Mouse (Mus musculus) CH12.LX (cell line): Measurements from ENCODE around the gene Mrtfb. TPM values are rescaled to one million over a fixed set of nuclear protein-coding genes. Genes with fewer than 3 reads are reported as not detected.

Experiments used
- DNase-seq: peaks from one replicate; pipeline ENCODE4 v3.0.0-alpha.2; 2013; ENCODE audit errors: extremely low read depth
- H3K27ac ChIP-seq: 2 replicates; pipeline ENCODE4 v1.5.1; 2012; ENCODE audit warnings: low read depth, mild to moderate bottlenecking, control low read depth, moderate library complexity; ENCODE audit not compliant: insufficient read depth
- H3K27me3 ChIP-seq: replicated peaks from 2 replicates; pipeline ENCODE3; 2012; ENCODE audit warnings: inconsistent platforms
- H3K36me3 ChIP-seq, 2 experiments: replicated peaks in 1 of 2; 2 replicates each; pipeline versions ENCODE3 to v1.6.1; 2012; ENCODE audit warnings: inconsistent platforms in 1 of 2, low read length in 1 of 2, mild to moderate bottlenecking in 1 of 2, mixed read lengths in 1 of 2, moderate library complexity in 1 of 2; ENCODE audit not compliant: control insufficient read depth in 1 of 2, insufficient read depth in 1 of 2
- H3K4me1 ChIP-seq, 2 experiments: 2 replicates each; pipeline ENCODE4 v1.6.1; 2012; ENCODE audit warnings: inconsistent platforms in 1 of 2, moderate library complexity in 1 of 2; ENCODE audit not compliant: insufficient read depth in 2 of 2, control insufficient read depth in 1 of 2
- H3K4me2 ChIP-seq: 2 replicates; pipeline ENCODE4 v1.6.1; 2012; ENCODE audit warnings: low read depth, mild to moderate bottlenecking, control low read depth; ENCODE audit not compliant: poor library complexity, insufficient read depth, severe bottlenecking
- H3K4me3 ChIP-seq, 3 experiments: fragments of 150-350 bp in 1 of 3; sonication (generic) in 1 of 3; replicated peaks in 1 of 3; 2 replicates each; pipeline versions ENCODE3 to v1.5.1; 2011 to 2012; ENCODE audit warnings: low read depth in 2 of 3, low read length in 2 of 3, mild to moderate bottlenecking in 2 of 3, moderate library complexity in 2 of 3, control low read depth in 1 of 3, improper control_type of control experiment in 1 of 3, inconsistent platforms in 1 of 3, mixed read lengths in 1 of 3; ENCODE audit not compliant: poor library complexity in 1 of 3
- H3K79me2 ChIP-seq: replicated peaks from 2 replicates; pipeline ENCODE4 v1.6.1; 2012; ENCODE audit warnings: mild to moderate bottlenecking, moderate library complexity; ENCODE audit not compliant: control insufficient read depth, poor library complexity, insufficient read depth, severe bottlenecking; ENCODE audit errors: extremely low read depth
- H3K9ac ChIP-seq: 2 replicates; pipeline ENCODE4 v1.6.1; 2012; ENCODE audit warnings: low read depth, mild to moderate bottlenecking, control low read depth, moderate library complexity; ENCODE audit not compliant: insufficient read depth
- H3K9me3 ChIP-seq: replicated peaks from 2 replicates; pipeline ENCODE3; 2012; ENCODE audit warnings: low read length, inconsistent platforms, mixed read lengths
- E2F4 ChIP-seq: IDR thresholded peaks from 2 replicates; pipeline ENCODE4 v1.6.1; 2011; ENCODE audit warnings: low read depth, low read length, improper control_type of control experiment; ENCODE audit not compliant: insufficient replicate concordance
- GABPA ChIP-seq: IDR thresholded peaks from 2 replicates; pipeline ENCODE4 v1.6.1; 2012; ENCODE audit warnings: low read depth, low read length, improper control_type of control experiment, inconsistent platforms; ENCODE audit not compliant: insufficient replicate concordance
- HCFC1 ChIP-seq: IDR thresholded peaks from 2 replicates; pipeline ENCODE4 v1.6.1; 2012; ENCODE audit warnings: low read depth, mild to moderate bottlenecking, inconsistent platforms, low read length, improper control_type of control experiment
- IRF4 ChIP-seq: IDR thresholded peaks from 2 replicates; pipeline ENCODE4 v1.6.1; 2014; ENCODE audit warnings: low read depth, mild to moderate bottlenecking, inconsistent platforms, low read length, improper control_type of control experiment
- KAT2A ChIP-seq: IDR thresholded peaks from 2 replicates; pipeline ENCODE4 v1.6.1; 2012; ENCODE audit warnings: low read length, improper control_type of control experiment, inconsistent platforms; ENCODE audit not compliant: insufficient replicate concordance
- MAX ChIP-seq: IDR thresholded peaks from 2 replicates; pipeline ENCODE4 v1.6.1; 2011; ENCODE audit warnings: low read length, improper control_type of control experiment
- MAZ ChIP-seq: IDR thresholded peaks from 2 replicates; pipeline ENCODE4 v1.6.1; 2012; ENCODE audit warnings: low read depth, mild to moderate bottlenecking, inconsistent platforms, low read length, improper control_type of control experiment, moderate library complexity
- MEF2A ChIP-seq: IDR thresholded peaks from 2 replicates; pipeline ENCODE4 v1.6.1; 2014; ENCODE audit warnings: low read depth, mild to moderate bottlenecking, inconsistent platforms, low read length, improper control_type of control experiment, borderline replicate concordance
- MXI1 ChIP-seq: IDR thresholded peaks from 2 replicates; pipeline ENCODE4 v1.6.1; 2011; ENCODE audit warnings: mild to moderate bottlenecking, low read depth, low read length, improper control_type of control experiment
- MYC ChIP-seq: IDR thresholded peaks from 2 replicates; pipeline ENCODE4 v1.6.1; 2011; ENCODE audit warnings: low read depth, mild to moderate bottlenecking, improper control_type of control experiment, low read length
- PAX5 ChIP-seq: IDR thresholded peaks from 2 replicates; pipeline ENCODE4 v1.6.1; 2012; ENCODE audit warnings: low read length, inconsistent platforms, mixed read lengths
- POLR2A ChIP-seq: IDR thresholded peaks from 2 replicates; pipeline ENCODE4 v1.6.1; 2011; ENCODE audit warnings: low read depth, mild to moderate bottlenecking, improper control_type of control experiment, low read length
- POLR2AphosphoS2 ChIP-seq: IDR thresholded peaks from 2 replicates; pipeline ENCODE4 v1.6.1; 2011; ENCODE audit warnings: low read depth, low read length, improper control_type of control experiment
- SMC3 ChIP-seq: IDR thresholded peaks from 2 replicates; pipeline ENCODE4 v1.6.1; 2011; ENCODE audit warnings: low read depth, low read length, improper control_type of control experiment
- UBTF ChIP-seq: IDR thresholded peaks from 2 replicates; pipeline ENCODE4 v1.6.1; 2012; ENCODE audit warnings: low read depth, mild to moderate bottlenecking, inconsistent platforms, low read length, improper control_type of control experiment, moderate library complexity
- USF1 ChIP-seq: IDR thresholded peaks from 2 replicates; pipeline ENCODE4 v1.6.1; 2014; ENCODE audit warnings: low read depth, mild to moderate bottlenecking, inconsistent platforms, low read length, improper control_type of control experiment
- ZC3H11A ChIP-seq: IDR thresholded peaks from 2 replicates; pipeline ENCODE4 v1.6.1; 2012; ENCODE audit warnings: low read depth, mild to moderate bottlenecking, inconsistent platforms, low read length, improper control_type of control experiment
- ZKSCAN1 ChIP-seq: IDR thresholded peaks from 2 replicates; pipeline ENCODE4 v1.6.1; 2012; ENCODE audit warnings: low read depth, inconsistent platforms, low read length, improper control_type of control experiment, borderline replicate concordance
- ZMIZ1 ChIP-seq: IDR thresholded peaks from 2 replicates; pipeline ENCODE4 v1.6.1; 2012; ENCODE audit warnings: low read depth, mild to moderate bottlenecking, inconsistent platforms, low read length, improper control_type of control experiment
- dilution Hi-C: fragments of 300-500 bp; cut with MboI; formaldehyde crosslinking; loops from 2 replicates; pipeline ENCODE4 v1.14.3; 2020; ENCODE audit warnings: low sequenced_read_pairs; ENCODE audit not compliant: extremely low pct_unique_long_range_greater_than_20kb, extremely low pct_ligation_motif_present
- in situ Hi-C: fragments of 300-500 bp; cut with MboI; formaldehyde crosslinking; loops from 3 replicates; pipeline ENCODE4 v1.14.3; 2019; ENCODE audit warnings: low sequenced_read_pairs, low pct_ligation_motif_present, low pct_unique_long_range_greater_than_20kb, mixed read lengths
- polyA plus RNA-seq: library from polyadenylated mRNA; unstranded; fragments of >175 nt; gene quantifications from 2 replicates; pipeline ENCODE4 v1.2.1, GENCODE M21; 2012; ENCODE audit warnings: low read depth; ENCODE audit not compliant: insufficient read length
- total RNA-seq, 2 experiments: library from RNA; depleted of rRNA; stranded (reverse); fragments of 300-350 nt in 1 of 2; fragments of >200 nt in 1 of 2; gene quantifications; 2 replicates each; pipeline ENCODE4 v1.2.3; 2012 to 2014

Mrtfb gene
- total and polyA plus RNA-seq, 3 experiments = 3.2 to 9.4 (median 4.4) TPM

GRCm38 (mm10) chr16:13448706-13449090 lies 192.4 kb downstream of the Mrtfb start:
- in situ Hi-C loops = loop anchor here (25.0 kb wide), 1 partner anchor 289 kb away; the partner anchor contains the start of gene Pla2g10
- no peak overlapping the region for H3K4me2 ChIP-seq
- dilution Hi-C loops = no loop called here
- H3K27ac ChIP-seq = no peak overlapping the region
- no peak for TF ChIP-seq MAZ
- TF ChIP-seq E2F4 = no peak
- TF ChIP-seq GABPA = no peak
- TF ChIP-seq ZMIZ1 = no peak
- no peak for TF ChIP-seq SMC3
- TF ChIP-seq POLR2A = no peak
- no peak for TF ChIP-seq POLR2AphosphoS2
- TF ChIP-seq ZKSCAN1 = no peak
- no peak for TF ChIP-seq HCFC1
- peaks cover 0 to 8% of the 10 kb centered on the region in 2 experiments; a peak in 2 of 4 replicates for H3K4me1 ChIP-seq
- H3K4me3 ChIP-seq = no peak overlapping the region
- H3K27me3 ChIP-seq = no peaks in the 10 kb centered on the region
- H3K36me3 ChIP-seq = no peaks in the 10 kb centered on the region
- no peaks in the 10 kb centered on the region for H3K79me2 ChIP-seq
- H3K9me3 ChIP-seq = no peaks in the 10 kb centered on the region
- DNase-seq = no peak
- no peak overlapping the region for H3K9ac ChIP-seq

GRCm38 (mm10) chr16:13449491-13449890 lies 193.2 kb downstream of the Mrtfb start:
- Histone ChIP-seq H3K4me1 (peaks cover 0 to 8% of the 10 kb centered on the region in 2 experiments; a peak in 2 of 4 replicates), H3K36me3 (no peaks in the 10 kb centered on the region), H3K27me3 (no peaks in the 10 kb centered on the region), H3K4me3 (no peak overlapping the region), H3K9ac (no peak overlapping the region), H3K27ac (no peak overlapping the region), H3K79me2 (no peaks in the 10 kb centered on the region), H3K4me2 (no peak overlapping the region), H3K9me3 (no peaks in the 10 kb centered on the region)
- in situ Hi-C loops = loop anchor here (25.0 kb wide), 1 partner anchor 288 kb away; the partner anchor contains the start of gene Pla2g10
- dilution Hi-C loops = no loop called here
- no peak for DNase-seq
- TF ChIP-seq UBTF (no peak), USF1 (no peak), E2F4 (no peak), MXI1 (no peak), HCFC1 (no peak), IRF4 (no peak), MEF2A (no peak), PAX5 (no peak), KAT2A (no peak), MYC (no peak), ZC3H11A (no peak), ZMIZ1 (no peak), GABPA (no peak), MAX (no peak), ZKSCAN1 (no peak)
